Mouse (Mus musculus) cerebellum, adult 18-20 months (tissue): ENCODE data around the gene Nmnat2.

Experiments
- DNase-seq, 2 experiments: peaks; one replicate each; pipeline ENCODE4 v3.0.0; 2021

The Nmnat2 gene

DNA sequence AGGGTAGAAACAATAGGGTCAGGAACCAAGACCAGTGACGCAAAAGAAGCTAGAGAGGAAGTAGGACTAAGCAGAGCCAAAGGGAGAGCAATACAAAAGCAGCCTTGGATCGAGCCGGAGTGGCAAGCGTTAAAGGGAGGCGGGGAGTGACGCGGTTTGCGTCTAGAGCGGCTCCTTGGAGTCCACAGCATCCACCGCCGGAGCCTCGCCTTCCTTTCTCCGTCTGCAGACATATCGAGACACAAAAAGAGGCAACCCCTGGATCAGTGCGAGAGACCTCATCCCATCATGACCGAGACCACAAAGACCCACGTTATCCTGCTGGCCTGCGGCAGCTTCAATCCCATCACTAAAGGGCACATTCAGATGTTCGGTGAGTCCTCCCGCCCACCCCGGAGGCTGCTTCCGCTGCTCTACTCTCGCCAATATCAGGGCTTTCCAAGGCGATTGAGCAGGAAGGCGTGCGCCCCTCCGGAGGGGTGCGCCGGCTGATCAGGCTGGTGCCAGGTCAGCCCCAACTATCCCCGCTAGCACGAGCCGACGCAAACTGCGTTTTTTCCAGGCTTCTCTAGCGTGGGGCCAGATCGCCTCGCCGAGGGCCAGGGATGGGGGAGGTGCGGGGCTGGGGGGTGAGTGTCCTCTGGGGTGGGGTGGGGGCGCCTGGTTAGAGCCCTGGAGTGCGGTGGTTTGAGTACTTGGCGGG is at the start of gene Nmnat2:
TSS of gene Nmnat2 (plus strand) at position 173 of the 703 bp plus-strand sequence.
- peak; percentile 82 to 86 for DNase-seq

DNA sequence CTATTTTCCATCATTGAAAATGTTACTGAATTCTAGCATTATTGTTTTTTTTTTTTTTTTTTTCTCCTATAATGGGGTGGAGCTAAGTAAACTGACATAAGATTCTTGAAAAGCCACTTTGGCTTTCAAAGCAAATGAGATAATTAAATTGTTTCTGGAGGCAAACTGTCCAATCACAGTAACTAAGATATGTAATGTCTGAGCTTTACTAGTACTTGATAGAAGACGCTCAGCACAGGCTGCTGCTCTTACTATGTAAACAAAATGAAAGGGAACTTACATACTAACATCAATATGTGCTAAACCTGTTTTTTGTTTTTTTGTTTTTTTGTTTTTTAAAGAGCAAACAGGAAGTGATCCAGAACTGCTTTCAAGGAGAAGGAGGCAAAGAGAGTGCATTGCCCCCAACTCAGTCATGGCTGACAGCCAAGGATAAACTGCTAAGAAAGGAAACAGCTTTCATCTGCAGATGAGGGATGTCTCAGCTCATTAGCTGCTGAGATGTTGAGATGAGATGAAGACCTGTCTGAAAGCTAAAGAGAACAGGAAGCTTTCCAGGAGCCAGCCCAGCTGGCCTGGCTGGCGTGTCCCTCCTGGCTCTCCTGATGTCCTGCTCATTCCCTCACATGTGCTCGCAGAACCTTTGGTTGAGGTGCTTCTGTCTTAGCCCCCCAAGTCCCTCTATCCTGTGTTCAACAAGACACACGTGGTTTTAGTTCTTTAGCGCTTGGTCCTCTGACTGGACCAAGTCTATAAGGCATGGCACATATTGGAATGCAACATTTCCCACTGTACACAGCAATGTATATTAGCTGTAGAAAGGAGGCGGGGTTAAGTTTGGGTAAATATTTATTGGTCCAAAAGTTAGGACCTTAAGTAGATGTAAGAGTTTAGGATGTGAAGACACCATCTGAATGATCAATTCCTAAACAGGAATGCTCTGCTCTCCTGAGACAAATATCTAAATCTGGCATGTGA is 41.0 kb upstream of the Nmnat2 start:
- no peak for DNase-seq

DNA sequence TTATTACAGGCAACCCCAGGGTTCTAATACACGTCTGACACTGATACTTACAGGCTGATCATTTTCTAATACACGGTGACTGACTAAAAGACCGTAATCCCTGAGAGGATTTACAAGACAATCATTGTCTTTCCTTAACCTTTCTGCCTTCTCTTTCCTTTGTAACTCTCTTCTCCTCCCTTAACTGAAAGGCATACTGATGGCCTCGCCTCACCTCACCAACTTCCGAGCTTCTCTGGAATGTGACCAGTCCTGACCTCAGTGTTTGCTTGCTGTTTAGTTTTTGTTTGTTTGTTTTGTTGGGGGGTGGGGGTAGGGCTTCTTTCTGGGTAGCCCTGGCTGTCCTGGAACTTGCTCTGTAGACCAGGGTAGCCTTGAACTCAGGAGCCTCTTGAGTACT is 39.0 kb upstream of the Nmnat2 start:
- DNase-seq = no peak

DNA sequence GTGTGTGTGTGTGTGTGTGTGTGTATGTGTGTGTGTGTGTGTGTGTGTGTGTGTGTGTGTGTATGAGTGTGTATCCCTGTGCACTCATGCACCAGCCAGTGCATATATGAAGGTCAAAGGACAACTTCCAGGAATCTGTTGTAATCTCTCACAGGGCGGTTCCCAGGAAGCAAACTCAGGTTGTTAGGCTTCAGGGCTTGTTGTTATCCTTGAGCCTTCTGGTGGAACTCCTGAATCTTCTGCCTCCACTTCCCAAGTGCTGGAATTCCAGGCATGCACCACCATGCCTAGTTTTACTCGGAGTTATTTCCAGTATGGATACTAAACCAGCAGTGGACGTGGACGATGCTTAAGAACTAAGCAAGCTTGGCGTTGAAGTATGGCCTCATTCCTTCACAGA is 37.9 kb upstream of the Nmnat2 start:
- no peak for DNase-seq

DNA sequence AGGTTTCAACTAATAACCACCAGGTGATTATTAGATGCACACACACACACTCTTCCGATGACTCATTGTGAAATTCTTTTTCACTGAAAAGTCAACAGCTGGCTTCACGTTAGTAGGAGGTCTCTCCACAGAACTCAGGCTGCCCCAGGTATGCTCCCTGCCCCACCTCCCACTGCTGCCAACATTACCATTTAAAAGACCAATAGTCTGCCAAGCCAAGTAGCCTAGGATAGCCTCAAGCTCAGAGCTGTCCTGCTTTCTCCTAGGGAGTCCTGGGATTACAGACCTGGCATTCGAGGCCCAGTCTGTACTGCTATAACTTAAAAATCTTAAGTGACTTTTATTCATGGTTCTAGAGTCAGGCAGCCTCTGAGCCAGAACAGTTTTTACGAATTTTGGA is 37.2 kb upstream of the Nmnat2 start:
- DNase-seq = no peak

DNA sequence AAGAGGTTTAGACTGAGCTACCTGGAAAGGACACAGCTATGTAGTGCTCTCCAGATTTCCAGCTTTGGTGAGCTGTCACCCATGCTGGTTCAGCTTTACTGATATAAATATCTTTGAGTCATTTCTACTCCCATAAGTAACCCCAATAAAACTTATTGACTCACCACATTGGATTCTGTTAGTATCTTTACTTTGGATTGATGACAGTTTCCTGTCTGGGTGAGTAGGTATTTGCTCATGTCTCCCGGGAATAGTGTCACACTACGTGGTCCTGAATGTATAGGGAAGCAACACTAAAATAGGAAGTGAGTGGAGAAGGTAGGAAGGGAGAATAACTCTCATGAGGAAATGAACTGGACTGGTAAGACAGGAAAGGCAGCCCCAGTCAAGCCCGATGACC is 33.0 kb upstream of the Nmnat2 start:
- no peak for DNase-seq

DNA sequence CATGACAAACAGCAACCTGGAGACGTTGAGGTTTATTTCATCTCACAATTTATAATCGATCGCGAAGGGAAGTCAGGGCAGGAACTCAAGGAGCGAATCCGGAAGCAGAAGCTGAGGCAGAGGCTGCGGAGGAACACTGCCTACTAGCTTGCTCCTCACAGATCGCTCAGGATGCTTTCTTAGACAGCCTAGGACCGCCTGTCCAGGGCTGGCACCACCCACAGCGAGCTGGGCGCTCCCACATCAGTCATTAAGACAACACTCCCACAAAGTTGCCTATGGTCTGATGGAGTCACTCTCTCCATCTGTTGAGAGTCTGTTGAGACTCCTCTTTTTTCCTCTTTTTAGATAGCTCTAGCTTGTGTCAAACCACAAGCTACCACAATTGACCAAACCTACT is 20.8 kb upstream of the Nmnat2 start:
- DNase-seq = no peak

DNA sequence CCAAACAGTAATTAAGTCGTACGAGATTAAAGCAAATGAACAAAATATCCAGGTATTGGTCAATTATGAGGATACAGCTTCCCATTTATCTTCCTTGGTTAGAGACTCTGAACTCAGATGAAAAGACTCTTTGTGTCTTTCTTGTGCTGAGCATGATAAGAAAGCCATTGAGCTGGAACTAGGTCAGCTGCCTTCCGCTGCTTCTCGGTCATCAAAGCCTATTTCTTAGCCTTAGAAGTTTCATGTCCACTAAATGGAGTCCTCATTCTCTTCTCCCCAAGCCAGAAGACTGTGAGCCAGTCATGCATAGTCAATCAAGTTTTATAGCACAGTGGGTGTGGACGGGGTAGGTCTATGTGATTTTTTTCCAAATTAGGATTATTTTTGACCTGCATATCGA is 19.3 kb upstream of the Nmnat2 start:
- DNase-seq = no peak

DNA sequence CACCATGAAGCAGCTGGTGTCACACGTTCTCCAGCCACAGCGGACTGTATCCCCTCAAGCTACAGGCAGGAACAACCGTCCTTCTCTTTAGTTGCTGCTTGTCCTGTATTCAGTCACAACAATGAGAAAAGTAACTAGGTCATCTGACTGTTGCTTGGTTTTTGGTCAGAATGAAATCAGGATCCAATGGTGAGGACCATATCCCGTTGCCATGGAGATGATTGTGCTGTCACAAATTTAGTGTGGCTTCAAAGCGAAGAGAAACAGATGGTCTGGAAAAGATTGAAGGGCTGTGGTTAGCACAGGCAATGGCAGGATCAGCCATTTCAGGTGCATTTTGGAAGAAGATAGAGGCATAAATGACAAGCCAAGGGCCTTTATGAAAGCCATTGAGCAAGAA is 18.4 kb upstream of the Nmnat2 start:
- DNase-seq = no peak

DNA sequence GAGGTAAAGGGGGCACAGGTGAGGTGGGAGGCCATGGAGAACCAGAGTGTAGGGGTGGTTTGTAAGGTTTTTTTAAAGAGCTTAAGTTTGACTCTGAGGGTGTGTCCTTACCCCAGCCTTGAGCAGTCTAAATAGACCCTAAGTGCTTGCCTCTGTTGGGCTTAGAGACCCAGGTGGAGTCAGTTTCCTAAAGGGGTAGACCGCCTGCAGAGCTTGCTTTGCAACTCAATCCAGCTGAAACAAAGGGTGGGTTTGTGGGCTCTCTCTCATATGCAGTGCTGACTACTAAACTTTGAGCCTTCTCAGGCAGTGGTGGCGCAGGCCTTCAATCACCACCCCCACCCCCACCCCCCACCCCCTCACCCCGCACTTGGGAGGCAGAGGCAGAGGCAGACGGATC is 11.8 kb upstream of the Nmnat2 start:
- no peak for DNase-seq

DNA sequence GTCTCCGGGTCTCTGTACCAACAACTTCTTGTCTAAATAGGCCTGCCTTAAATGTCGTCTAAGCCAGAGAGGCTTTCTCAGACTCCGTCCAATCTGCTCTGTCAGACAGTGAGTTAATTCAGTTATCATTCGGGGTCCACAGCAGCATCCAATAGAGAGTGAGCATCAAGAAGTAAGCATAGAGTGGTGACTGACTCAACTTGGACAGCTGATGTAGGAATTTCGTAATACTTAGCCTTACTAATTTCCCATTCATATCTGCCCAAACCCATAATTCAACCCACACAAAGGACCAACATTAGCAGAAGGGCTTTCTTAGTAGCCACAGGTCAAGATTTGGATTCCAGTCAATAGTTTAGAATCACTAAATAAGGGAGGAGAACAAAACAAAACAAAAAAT is 626 bp upstream of the Nmnat2 start:
- peak in 1 of 2 experiments; percentile 6 for DNase-seq

DNA sequence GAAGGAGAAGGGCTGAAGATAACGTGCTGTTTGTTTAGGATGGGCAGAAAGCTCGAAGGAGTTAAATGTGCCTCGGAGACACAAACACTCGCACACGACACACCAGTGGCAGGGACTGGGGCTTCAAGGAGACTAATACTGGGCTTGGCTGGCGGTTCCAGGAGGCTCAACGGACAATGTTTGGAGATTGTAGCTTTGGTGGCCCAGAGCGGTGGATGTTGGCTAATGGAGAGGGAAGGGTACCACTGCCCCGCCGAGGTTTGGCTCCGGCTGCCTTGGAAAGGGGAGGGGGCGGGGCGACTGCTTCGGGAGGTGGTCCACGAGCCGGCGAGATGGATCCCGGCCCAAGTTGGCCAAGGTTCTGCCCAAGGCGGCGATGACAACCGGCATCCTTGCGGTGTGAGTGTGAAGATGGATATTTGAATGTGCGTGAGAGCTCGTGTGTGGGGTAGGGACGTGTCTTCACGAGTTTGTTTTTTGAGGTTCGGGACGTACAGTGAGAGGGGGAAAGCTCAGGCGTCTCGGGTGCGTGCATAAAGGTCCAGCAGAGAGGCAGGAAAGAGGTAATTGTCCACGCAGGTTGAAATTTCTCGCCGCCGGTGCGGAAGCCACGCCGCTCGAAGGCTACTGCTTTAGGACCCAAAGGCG is 895 bp downstream of the Nmnat2 start:
- peak; percentile 53 to 65 for DNase-seq

DNA sequence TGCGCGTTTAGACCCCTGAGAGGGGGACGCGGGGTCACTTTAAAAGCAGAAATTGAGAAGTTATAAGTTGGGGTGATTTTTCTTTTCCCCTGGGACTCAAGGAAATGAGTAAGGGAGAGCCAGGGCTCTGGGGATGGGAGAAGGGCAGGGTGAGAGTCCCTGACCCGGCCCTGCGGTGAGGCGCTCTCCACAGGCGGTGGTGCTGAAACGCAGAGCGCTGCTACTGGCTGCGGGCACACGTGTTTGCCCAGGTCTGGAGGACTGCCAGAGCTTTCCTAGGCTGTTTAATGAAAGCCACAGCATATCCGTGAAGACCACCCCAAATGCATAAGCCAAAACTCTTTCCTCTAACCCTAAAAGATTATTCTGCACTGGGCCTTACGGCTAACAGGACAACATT is 1.4 kb downstream of the Nmnat2 start:
- DNase-seq = peak; percentile 76

DNA sequence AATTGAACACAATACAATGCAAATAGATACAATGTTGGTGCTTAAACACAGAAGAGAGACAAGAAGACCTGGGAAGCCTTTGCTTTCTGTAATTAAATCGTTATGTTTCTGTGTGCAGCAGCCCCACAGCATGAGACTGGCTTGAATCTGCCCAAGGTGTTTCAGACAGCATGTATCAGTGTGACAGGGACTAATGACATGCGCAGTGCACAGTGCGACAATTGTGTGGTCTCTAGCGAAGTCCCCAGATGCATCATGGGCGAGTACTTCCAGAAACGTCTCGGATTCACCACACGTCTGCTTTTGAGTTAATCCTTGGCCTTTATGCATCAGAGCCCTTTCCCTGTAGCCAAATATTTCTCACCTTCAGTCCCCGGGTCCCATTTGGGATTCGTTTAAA is 9.6 kb downstream of the Nmnat2 start:
- DNase-seq = no peak

DNA sequence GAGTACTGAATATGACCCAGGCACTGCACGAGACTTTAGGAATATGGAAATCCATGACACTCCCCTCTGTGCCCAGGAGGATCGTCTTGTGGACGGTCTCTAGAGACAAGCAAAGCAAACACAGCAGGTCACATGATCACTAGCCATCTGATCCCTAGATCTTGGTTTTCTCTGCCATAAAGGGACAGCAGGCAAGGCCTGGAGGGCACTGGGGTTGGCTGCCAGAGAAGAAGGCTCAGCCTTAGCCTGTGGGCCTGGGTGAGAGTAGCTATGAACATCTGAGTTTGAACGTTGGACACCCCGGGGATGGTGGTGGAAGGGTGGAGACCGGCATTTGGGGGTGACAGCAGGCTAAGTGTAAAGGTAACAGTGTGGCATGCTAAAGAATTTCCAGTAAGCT is 11.4 kb downstream of the Nmnat2 start:
- peak in 1 of 2 experiments; percentile 33 for DNase-seq

DNA sequence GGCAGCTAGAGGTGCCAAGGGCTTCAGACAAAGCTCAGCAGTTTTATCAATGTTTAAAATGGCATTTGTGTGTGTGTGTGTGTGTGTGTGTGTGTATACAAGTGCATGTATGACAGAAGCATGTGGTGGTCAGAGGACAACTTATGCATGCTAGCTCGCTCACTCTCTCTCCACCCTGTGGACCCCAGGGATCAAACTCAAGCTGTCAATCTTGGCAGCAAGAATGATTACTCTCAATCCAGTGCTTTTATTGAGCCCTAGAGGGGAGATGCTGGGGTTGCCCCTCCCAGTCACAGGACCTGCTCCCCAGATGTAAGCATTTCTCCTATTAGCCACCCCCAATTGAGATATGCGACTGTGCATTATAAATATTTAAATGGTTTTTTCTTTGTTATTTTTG is 11.9 kb downstream of the Nmnat2 start:
- DNase-seq = no peak

DNA sequence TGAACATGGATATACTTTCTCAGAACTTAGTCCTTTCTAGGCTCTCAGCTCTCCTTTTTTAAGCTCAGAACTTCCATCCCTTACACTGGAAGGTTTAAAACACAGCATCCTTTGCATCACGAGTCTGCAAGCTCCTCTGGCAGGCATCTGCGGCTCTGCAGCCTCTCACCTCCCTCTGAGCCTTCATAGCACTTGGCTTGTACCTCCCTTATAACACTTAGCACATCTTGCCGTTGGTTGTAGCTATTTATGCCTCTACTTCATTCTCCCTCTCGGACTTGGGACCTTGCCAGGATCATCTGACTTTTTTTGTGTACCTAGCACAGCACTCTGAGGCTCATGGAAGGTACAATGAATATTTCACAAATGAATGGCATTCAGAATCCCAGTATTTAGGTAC is 14.3 kb downstream of the Nmnat2 start:
- peak; percentile 39 to 46 for DNase-seq

DNA sequence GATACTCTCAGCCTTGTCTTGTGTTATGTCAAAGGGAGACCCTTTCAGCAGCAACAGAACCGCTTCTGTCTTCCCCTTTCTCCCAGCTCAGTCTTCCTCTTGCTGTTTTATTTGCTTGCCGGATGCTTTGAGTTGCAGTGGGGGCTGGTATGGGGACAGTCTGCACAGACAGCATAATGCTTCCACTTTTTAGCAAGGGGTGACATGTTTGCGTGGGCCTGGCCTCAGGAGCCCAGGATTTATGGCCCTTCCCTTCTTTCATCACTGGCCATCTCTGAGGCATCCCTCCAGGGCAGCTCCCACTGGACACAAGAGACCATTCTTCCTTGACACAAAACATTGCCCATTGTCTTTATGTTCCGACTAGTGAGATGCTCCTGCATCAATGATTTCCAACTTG is 18.2 kb downstream of the Nmnat2 start:
- no peak for DNase-seq

DNA sequence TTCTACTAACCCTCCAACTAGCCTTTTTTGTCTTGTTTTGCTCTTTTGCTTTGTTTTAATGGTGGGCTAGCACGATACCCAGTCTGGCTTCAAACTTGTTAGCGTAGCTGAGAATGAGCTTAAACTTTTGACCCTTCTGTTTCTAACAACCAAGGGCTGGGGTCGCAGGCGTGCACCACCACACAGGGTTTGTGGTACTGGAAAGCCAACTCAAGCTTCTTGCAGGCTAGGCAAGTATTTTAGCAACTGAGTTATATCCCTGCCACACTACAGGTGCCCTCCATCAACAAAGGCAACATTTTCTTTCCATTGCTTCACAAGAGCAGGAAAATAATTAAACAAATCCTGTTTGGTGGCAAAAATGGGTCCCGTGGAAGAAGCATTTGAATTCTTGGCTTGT is 18.6 kb downstream of the Nmnat2 start:
- no peak for DNase-seq

DNA sequence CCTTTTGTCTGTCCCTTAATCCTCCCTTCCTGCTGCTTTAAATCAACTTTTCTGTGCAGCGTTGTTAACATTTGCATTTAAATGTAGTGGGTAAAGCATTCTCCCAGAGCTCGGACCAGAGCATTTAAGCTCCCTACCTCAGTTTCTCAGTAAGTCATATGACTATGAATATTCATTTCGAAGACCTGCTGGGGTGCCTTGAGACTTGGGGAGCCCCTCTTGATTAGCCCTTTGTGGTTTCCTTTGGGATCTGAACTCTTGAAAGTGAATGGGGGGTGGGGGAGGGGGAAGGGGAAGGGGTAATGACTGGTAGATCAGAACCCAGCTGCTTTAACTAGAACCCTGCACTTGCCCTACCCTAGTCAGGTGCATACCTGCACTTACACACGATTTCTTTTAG is 19.1 kb downstream of the Nmnat2 start:
- no peak for DNase-seq

DNA sequence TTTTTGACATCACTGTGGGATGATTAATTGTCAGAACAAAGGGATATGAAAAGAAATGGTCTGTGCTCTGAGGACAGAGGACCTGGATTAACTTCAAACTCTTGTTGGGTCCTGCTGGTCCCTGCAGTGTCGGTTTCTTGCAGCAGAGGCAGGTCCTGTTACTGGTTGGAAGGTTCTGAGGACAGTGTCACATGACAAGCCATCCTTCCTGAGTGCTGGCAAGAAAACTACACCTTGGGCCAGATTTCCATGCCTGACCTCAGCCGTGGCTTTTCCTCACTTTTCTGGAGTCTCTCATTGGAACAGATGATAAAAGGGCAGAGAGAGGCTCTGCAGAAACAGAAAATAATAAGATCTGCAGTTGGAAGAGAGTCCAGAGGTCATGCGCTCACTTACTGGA is 20.4 kb downstream of the Nmnat2 start:
- peak; percentile 66 to 74 for DNase-seq

DNA sequence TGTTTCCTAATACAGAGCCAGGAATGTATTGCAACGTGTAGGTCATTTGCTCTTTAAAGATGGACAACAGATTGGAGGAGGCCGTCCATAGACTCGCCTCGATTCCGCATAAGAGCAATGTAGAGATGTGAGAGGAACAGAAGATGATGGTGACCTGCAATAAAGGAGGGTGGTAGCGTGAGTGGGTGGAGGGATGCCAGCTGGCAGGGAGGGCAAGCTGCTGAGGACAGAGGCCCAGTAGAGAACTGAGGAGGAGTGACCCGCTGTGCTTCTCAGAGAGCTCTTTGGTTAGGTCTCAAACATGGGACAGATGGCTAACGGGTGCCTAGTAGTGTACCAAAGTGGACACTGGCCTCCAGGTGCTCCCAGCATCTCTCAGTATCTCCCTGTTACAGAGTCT is 23.9 kb downstream of the Nmnat2 start:
- peak; percentile 49 to 61 for DNase-seq

DNA sequence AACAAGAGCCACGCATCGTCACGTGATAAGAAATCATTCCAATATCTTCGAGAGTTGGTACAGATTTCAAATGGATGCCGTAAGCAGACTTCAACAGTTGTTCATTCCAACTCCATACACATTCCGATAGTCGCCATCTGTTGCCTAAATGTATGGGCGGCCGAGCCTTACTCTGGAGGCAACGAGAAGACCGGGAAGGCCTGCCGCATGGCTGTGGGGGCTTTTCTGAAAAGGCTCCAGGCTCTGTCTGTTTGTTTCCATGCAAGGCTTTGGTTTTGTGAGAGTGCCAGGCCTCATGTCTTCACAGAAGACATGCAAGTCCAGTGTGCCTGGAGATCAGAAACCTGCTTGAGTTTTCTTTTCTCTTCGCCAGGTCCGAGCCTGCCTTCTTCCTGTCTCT is 28.6 kb downstream of the Nmnat2 start:
- no peak for DNase-seq

DNA sequence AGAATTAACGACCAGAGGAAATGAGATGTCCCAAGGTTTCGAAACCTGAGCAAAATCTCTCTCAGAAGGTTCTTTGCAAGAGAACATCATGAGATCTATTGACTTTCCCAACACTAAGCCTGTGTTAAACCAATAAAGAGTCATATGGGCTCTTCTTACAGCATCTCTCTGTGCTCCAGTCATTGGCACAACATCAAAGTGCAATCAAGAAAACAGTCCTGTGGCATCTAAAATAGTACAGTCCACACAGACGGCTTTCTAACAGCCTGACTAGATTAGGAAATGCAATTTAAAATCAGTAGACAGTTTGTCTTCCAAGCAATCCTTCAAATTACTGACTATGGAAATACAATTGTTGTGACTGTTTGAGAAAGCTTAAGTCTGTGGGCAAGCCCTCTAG is 32.2 kb downstream of the Nmnat2 start:
- no peak for DNase-seq
